Mouse (Mus musculus) forebrain, embryonic 16.5 days (tissue): Measurements from ENCODE around the gene Disp1. TPM values are rescaled to one million over a fixed set of nuclear protein-coding genes. Genes with fewer than 3 reads are reported as not detected.

Experiments
- ATAC-seq: fragments of 200-750 bp; cut with Nextera tagmentation; 2 replicates; pipeline ENCODE4 v1.8.0; 2017; ENCODE audit warnings: mild to moderate bottlenecking, moderate library complexity
- H3K27ac ChIP-seq: fragments of 300-500 bp; sonication (generic); 2 replicates; pipeline ENCODE4 v1.5.1; 2014; ENCODE audit warnings: low read length, control low read depth
- H3K27me3 ChIP-seq: fragments of 300-500 bp; sonication (generic); replicated peaks from 2 replicates; pipeline ENCODE4 v1.6.1; 2014; ENCODE audit warnings: low read length; ENCODE audit not compliant: control insufficient read depth, insufficient read depth
- H3K36me3 ChIP-seq: fragments of 300-500 bp; sonication (generic); 2 replicates; pipeline ENCODE4 v1.6.1; 2014; ENCODE audit not compliant: control insufficient read depth, insufficient read depth
- H3K4me1 ChIP-seq: fragments of 300-500 bp; sonication (generic); replicated peaks from 2 replicates; pipeline ENCODE4 v1.6.1; 2014; ENCODE audit warnings: low read length; ENCODE audit not compliant: control insufficient read depth, insufficient read depth
- H3K4me2 ChIP-seq: fragments of 300-500 bp; sonication (generic); 2 replicates; pipeline ENCODE4 v1.6.1; 2014; ENCODE audit warnings: mild to moderate bottlenecking, low read length, control low read depth
- H3K4me3 ChIP-seq: fragments of 300-500 bp; sonication (generic); replicated peaks from 2 replicates; pipeline ENCODE4 v1.5.1; 2014; ENCODE audit warnings: mild to moderate bottlenecking, low read length, control low read depth
- H3K9ac ChIP-seq: fragments of 300-500 bp; sonication (generic); replicated peaks from 2 replicates; pipeline ENCODE4 v1.6.1; 2014; ENCODE audit warnings: low read depth, low read length, control low read depth
- H3K9me3 ChIP-seq: fragments of 300-500 bp; sonication (generic); 2 replicates; pipeline ENCODE4 v1.6.1; 2016; ENCODE audit warnings: low read length; ENCODE audit not compliant: control insufficient read depth
- WGBS: fragments of 180-500 bp; shearing (Covaris S2); extraction: QIAGEN DNeasy Blood & Tissue Kit; methylation state at CpG from one replicate; pipeline ENCODE4 v1.1.7; 2014; 5-methylcytosine and 5-hydroxymethylcytosine counted together
- polyA plus RNA-seq: library from polyadenylated mRNA; unstranded; fragments of >200 nt; fragmentation: Nextera tagmentation; extraction: Ambion mirVana; gene quantifications from 2 replicates; pipeline ENCODE4 v1.2.1, GENCODE M21; 2015

Gene Disp1
- polyA plus RNA-seq, 1 experiment from 2014 or later, result 6.4 TPM

DNA sequence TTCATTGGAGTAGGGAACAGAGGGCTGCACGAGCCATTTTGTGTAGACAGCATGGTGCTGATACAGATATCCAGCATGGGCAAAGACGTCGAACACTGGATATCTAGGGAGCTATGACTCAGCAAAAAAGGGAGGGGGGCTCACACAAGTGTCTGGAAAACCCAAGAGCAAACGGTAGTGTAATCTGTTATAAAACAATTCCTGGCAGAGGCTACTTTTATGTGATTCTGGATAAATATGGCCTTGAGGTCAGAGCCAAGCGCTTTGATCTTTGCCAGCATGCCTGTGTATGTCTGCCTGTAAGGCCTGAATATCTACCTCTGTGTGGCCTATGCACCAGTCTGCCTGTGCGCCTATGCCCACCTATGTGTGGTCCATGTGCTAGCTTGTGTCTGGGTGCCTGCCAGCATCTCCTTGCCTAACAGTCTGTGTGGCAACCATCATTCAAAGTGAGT, 8.5 kb downstream of the Disp1 start:
- Histone ChIP-seq H3K4me3 (no peak overlapping the region), H3K9ac (no peak overlapping the region), H3K4me2 (no peak overlapping the region), H3K27ac (no peak overlapping the region), H3K9me3 (no peaks in the 10 kb centered on the region), H3K4me1 (peaks cover 8% of the 10 kb centered on the region; the same call in 1 of the 2 replicates), H3K27me3 (no peaks in the 10 kb centered on the region), H3K36me3 (no peaks in the 10 kb centered on the region)
- WGBS, result 67% methylated on average over 6 of the region's 6 CpGs
- 0 out of 2 replicates have a peak, but pooled peaks have one; percentile 50 for ATAC-seq

DNA sequence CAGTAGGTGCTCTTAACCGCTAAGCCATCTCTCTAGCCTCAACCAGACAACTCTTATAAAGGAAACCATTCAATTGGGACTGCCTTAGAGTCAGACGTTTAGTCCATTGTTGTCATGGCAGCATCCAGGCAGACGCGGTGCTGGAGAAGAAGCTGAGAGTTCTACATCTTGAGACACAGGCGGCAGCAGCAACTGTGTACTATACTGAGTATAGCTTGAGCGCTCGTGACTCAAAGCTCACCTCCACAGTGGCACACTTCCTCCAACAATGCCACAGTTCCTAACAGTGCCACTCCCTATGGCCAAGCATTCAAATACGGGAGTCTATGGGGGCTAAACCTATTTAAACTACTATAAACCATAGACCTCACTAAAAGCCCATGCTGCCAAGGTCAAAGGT, 11.2 kb downstream of the Disp1 start:
- H3K4me1 ChIP-seq, result peaks cover 4% of the 10 kb centered on the region; the same call in 1 of the 2 replicates
- no peak overlapping the region for H3K27ac ChIP-seq
- H3K9me3 ChIP-seq, result no peaks in the 10 kb centered on the region
- H3K4me2 ChIP-seq, result no peak overlapping the region
- ATAC-seq, result no peak
- no peak overlapping the region for H3K9ac ChIP-seq
- no peaks in the 10 kb centered on the region for H3K36me3 ChIP-seq
- H3K4me3 ChIP-seq, result no peak overlapping the region
- no peaks in the 10 kb centered on the region for H3K27me3 ChIP-seq
- 90% methylated on average over 8 of the region's 8 CpGs for WGBS

DNA sequence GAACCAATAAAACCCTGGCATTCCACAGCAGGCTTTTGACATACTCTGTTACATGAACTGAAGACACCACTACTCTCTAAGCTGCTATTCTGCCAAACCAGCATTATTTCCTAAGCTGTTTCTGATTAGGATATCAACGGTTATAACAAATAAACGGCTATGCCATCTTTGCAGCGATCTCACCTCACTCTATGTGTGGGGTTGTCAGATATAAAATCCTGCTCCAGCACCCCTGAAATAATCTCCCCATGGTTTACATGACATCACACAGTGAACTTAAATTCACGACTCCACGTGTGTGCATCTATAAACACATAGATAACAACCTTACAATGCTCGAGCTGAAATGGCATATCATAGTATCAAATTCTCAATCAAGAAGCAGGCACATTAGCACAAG, 13.7 kb downstream of the Disp1 start:
- no peaks in the 10 kb centered on the region for H3K36me3 ChIP-seq
- no peak overlapping the region for H3K9ac ChIP-seq
- H3K4me2 ChIP-seq, result no peak overlapping the region
- H3K4me1 ChIP-seq, result no peaks in the 10 kb centered on the region
- WGBS, result 89% methylated on average over 6 of the region's 6 CpGs
- H3K27ac ChIP-seq, result no peak overlapping the region
- no peak for ATAC-seq
- H3K4me3 ChIP-seq, result no peak overlapping the region
- no peaks in the 10 kb centered on the region for H3K27me3 ChIP-seq
- no peaks in the 10 kb centered on the region for H3K9me3 ChIP-seq

DNA sequence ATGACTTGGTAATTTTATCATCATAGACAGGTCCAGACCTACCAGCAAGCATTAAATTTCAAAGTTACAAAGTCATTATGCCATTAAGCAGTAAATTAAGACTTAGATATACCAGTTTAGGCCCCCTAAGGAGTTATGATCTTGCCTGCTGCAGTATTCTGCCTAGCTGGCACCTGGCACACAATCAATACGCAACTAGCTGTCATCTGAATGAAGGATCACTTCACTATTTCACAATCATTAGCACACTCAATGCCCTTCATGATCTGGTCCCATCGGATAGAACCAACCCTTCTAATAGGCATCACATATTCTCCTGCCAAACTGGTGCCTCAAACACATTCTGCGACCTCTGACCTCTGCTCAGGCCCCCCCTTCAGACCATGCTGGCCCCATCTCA, 14.2 kb downstream of the Disp1 start:
- H3K4me2 ChIP-seq, result no peak overlapping the region
- no peak overlapping the region for H3K4me3 ChIP-seq
- no peaks in the 10 kb centered on the region for H3K4me1 ChIP-seq
- H3K27ac ChIP-seq, result no peak overlapping the region
- H3K36me3 ChIP-seq, result no peaks in the 10 kb centered on the region
- H3K9ac ChIP-seq, result no peak overlapping the region
- 88% methylated on average over 3 of the region's 3 CpGs for WGBS
- H3K27me3 ChIP-seq, result no peaks in the 10 kb centered on the region
- H3K9me3 ChIP-seq, result no peaks in the 10 kb centered on the region
- ATAC-seq, result no peak

DNA sequence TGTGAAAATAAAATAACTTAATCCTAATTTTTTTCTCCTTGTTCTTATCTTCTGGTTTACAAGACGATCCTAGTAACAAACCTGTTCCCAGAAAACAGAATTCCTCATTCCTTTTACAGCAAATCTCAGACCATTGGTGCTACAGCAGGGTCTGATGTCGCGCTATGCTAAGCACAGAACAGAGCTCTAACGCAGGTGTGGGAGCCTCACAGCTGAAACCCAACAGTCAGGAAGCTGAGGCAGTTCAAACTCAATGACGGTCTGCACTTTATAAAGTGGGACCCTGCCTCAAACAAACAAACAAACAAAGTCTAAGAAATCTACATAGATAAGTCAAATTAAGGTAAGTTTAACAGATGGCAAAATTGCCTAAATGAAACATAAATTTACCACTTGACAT, 20.4 kb downstream of the Disp1 start:
- H3K4me3 ChIP-seq, result no peak overlapping the region
- H3K27ac ChIP-seq, result no peak overlapping the region
- no peak overlapping the region for H3K4me2 ChIP-seq
- no peak for ATAC-seq
- H3K9me3 ChIP-seq, result no peaks in the 10 kb centered on the region
- no peaks in the 10 kb centered on the region for H3K36me3 ChIP-seq
- no peak overlapping the region for H3K9ac ChIP-seq
- WGBS, result 89% methylated on average over 5 of the region's 5 CpGs
- H3K27me3 ChIP-seq, result no peaks in the 10 kb centered on the region
- H3K4me1 ChIP-seq, result no peaks in the 10 kb centered on the region

DNA sequence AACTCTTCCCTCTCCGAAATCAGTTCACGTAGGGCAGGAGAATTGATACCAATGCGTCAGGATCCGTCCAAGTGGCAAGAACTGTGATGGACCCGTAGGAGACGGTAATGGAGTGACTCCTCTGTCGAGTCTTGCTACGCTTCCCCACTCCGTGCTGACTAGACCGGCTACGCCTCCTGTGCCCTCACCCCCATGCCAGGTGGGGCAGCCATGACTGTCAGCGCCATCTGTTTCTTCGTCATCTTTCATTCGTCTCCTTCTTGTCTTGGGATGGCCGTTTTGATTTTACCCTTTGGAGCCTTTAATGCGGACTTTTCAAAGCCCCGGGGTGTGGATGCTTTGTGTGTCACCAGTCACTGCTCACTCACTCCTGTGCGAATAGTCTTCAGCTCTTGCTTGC, 26.6 kb downstream of the Disp1 start:
- Histone ChIP-seq H3K27ac (no peak overlapping the region), H3K9ac (no peak overlapping the region), H3K36me3 (no peaks in the 10 kb centered on the region), H3K4me1 (peaks cover 10% of the 10 kb centered on the region; the same call in 1 of the 2 replicates), H3K27me3 (no peaks in the 10 kb centered on the region), H3K9me3 (no peaks in the 10 kb centered on the region), H3K4me2 (no peak overlapping the region), H3K4me3 (no peak overlapping the region)
- 74% methylated on average over 18 of the region's 18 CpGs for WGBS
- no peak for ATAC-seq

DNA sequence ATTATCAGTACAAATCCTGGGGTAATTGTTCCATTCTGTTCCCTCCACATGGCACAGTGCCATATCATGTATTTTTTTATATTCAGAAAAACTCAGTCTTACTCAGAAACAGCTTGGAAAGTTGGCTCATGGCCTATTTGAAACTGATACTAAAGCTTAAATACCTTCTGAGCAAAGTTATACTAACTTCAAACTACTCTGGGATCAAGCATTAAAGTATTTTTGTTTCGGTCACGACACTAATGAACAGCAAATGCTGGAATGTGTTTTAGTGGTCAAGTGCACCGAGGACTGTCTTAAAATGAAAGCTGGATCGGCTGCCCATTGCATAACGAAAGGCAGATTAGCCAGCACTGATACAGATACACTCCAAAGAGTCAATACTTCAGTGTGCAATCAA, 27.2 kb downstream of the Disp1 start:
- ATAC-seq, result no peak
- Histone ChIP-seq H3K27me3 (no peaks in the 10 kb centered on the region), H3K36me3 (no peaks in the 10 kb centered on the region), H3K4me1 (peaks cover 10% of the 10 kb centered on the region; the same call in 1 of the 2 replicates), H3K9me3 (no peaks in the 10 kb centered on the region), H3K27ac (no peak overlapping the region), H3K9ac (no peak overlapping the region), H3K4me2 (no peak overlapping the region), H3K4me3 (no peak overlapping the region)
- WGBS, result 23% methylated on average over 5 of the region's 5 CpGs

DNA sequence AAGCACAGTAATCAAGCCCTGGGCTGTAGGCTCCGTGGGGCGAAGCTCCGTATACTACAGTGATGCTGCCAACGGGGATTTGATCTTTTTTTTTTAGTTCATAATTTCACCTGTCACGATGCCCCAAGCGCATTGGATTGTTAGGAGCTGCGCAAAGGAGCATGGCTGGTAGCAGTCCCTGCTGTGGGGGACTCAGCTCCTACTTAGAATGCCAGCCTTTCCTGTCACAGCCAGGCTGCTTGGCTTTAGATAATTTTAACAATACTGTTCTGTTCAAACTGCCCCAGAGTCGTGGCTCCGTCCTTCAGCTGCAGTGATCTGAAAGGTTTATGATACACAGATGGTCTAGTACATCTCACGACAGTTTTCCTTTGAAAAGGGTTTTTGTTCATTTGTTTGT, 29.9 kb downstream of the Disp1 start:
- Histone ChIP-seq H3K4me1 (peaks cover 10% of the 10 kb centered on the region; the same call in 1 of the 2 replicates), H3K9ac (no peak overlapping the region), H3K36me3 (no peaks in the 10 kb centered on the region), H3K4me2 (no peak overlapping the region), H3K4me3 (no peak overlapping the region), H3K9me3 (no peaks in the 10 kb centered on the region), H3K27ac (no peak overlapping the region), H3K27me3 (no peaks in the 10 kb centered on the region)
- 62% methylated on average over 10 of the region's 10 CpGs for WGBS
- ATAC-seq, result no peak

DNA sequence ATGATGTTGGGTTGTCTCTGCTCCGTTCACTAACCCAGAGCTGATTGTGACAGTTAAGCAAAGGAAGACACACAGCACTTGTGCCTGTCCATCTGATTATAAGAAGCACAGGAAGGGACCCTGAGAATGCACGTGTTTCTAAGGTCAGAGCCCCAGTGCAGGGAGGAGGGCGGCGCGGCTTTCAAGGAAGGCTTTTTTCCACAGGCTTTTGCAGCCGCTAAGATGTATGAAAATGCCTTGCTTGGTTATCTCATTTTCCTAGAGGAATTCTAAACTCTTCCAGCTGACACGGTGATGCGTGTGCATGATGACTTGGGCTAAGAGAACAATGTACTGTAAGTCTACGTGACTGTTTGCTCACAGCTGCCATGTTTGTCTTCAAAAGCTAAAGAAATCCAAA, 30.9 kb downstream of the Disp1 start:
- WGBS, result 84% methylated on average over 9 of the region's 9 CpGs
- Histone ChIP-seq H3K4me2 (no peak overlapping the region), H3K4me1 (peaks cover 10% of the 10 kb centered on the region; the same call in 1 of the 2 replicates), H3K4me3 (no peak overlapping the region), H3K9me3 (no peaks in the 10 kb centered on the region), H3K9ac (no peak overlapping the region), H3K27me3 (no peaks in the 10 kb centered on the region), H3K36me3 (no peaks in the 10 kb centered on the region), H3K27ac (no peak overlapping the region)
- ATAC-seq, result no peak

DNA sequence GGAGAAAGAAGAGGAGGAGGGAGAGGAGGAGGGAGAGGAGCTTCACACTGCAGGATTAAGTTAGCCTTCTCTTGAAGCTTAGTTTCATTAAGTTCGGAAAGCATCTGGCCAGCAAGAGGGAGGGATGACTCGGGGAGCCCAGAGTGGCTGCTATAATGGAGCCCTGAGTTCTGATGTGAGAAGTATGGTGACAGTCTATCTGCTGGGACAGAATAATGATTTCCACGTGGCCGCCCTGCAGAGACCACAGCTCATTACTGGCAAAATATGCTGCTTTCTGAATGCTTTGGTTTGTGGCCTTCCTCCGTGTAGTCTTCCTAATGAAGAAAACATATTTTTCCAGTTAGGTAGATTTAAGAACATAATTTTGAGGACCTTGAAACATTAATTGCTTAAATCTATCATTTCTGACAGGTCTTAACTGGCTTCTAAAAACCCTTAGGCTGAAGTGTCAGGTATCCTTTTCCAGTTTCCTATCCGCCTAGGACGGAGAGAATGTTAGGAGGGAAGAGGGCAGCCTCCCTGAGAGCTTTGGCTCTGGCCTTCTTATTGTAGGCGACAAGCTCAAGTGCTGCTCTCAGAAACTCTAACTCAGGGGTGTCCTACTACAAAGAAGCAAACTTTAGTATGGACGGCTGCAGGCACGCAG, 32.2 kb downstream of the Disp1 start:
- peaks cover 10% of the 10 kb centered on the region for H3K4me1 ChIP-seq
- no peak overlapping the region for H3K4me3 ChIP-seq
- H3K27ac ChIP-seq, result no peak overlapping the region
- no peak overlapping the region for H3K4me2 ChIP-seq
- no peaks in the 10 kb centered on the region for H3K27me3 ChIP-seq
- H3K9me3 ChIP-seq, result no peaks in the 10 kb centered on the region
- 45% methylated on average over 10 of the region's 10 CpGs for WGBS
- H3K9ac ChIP-seq, result no peak overlapping the region
- no peaks in the 10 kb centered on the region for H3K36me3 ChIP-seq
- no peak for ATAC-seq
